Mouse (Mus musculus) mouse trophoblast stem cell (cell line): Measurements from ENCODE around the gene Gm609.

Experiments
- in situ Hi-C, 2 experiments: fragments of 300-500 bp; cut with MseI, MboI; formaldehyde crosslinking; loops; 2 replicates in 1 of 2; 3 replicates in 1 of 2; pipeline ENCODE4 v1.15.1; 2025

The Gm609 gene

GRCm38 (mm10) chr16:45397440-45397839 lies 95.3 kb downstream of the Gm609 start:
- in situ Hi-C loops, result no loop called here

GRCm38 (mm10) chr16:45392246-45392645 lies 100.5 kb downstream of the Gm609 start:
- in situ Hi-C loops, result no loop called here

GRCm38 (mm10) chr16:45391680-45392079 lies 101.1 kb downstream of the Gm609 start:
- in situ Hi-C loops, result no loop called here

GRCm38 (mm10) chr16:45390286-45390956 lies 102.3 kb downstream of the Gm609 start:
- in situ Hi-C loops, result no loop called here

- in situ Hi-C loops, result no loop called here
Observed at GRCm38 (mm10) chr16:45389833-45390232, 102.9 kb downstream of the Gm609 start.

- in situ Hi-C loops, result no loop called here
Observed at GRCm38 (mm10) chr16:45389041-45389440, 103.7 kb downstream of the Gm609 start.

GRCm38 (mm10) chr16:45381811-45382210 lies 111.0 kb downstream of the Gm609 start:
- in situ Hi-C loops, result no loop called here

GRCm38 (mm10) chr16:45378959-45379358 lies 113.8 kb downstream of the Gm609 start:
- in situ Hi-C loops, result no loop called here

GRCm38 (mm10) chr16:45378147-45378943 lies 114.4 kb downstream of the Gm609 start:
- in situ Hi-C loops, result no loop called here

GRCm38 (mm10) chr16:45377332-45377731 lies 115.4 kb downstream of the Gm609 start:
- in situ Hi-C loops, result no loop called here

GRCm38 (mm10) chr16:45376812-45377211 lies 116.0 kb downstream of the Gm609 start:
- in situ Hi-C loops, result no loop called here

GRCm38 (mm10) chr16:45376294-45376693 lies 116.5 kb downstream of the Gm609 start:
- in situ Hi-C loops, result no loop called here

- in situ Hi-C loops, result no loop called here
Observed at GRCm38 (mm10) chr16:45375506-45376225, 117.1 kb downstream of the Gm609 start.

GRCm38 (mm10) chr16:45374074-45374473 lies 118.7 kb downstream of the Gm609 start:
- in situ Hi-C loops, result no loop called here

GRCm38 (mm10) chr16:45371076-45371475 lies 121.7 kb downstream of the Gm609 start:
- in situ Hi-C loops, result no loop called here

- in situ Hi-C loops, result no loop called here
Observed at GRCm38 (mm10) chr16:45369285-45369965, 123.3 kb downstream of the Gm609 start.

- in situ Hi-C loops, result no loop called here
Observed at GRCm38 (mm10) chr16:45366111-45366510, 126.7 kb downstream of the Gm609 start.

- in situ Hi-C loops, result no loop called here
Observed at GRCm38 (mm10) chr16:45365353-45365752, 127.4 kb downstream of the Gm609 start.

- in situ Hi-C loops, result no loop called here
Observed at GRCm38 (mm10) chr16:45364627-45365026, 128.1 kb downstream of the Gm609 start.

GRCm38 (mm10) chr16:45363480-45364045 lies 129.2 kb downstream of the Gm609 start:
- in situ Hi-C loops, result no loop called here
